Mouse (Mus musculus): ENCODE results near the gene Gltpd2.
"Not testable (repeated sequence)": the region's sequence is repeated elsewhere in the genome, so short reads cannot be mapped to it uniquely, and the experiment has no call there.

DNA sequence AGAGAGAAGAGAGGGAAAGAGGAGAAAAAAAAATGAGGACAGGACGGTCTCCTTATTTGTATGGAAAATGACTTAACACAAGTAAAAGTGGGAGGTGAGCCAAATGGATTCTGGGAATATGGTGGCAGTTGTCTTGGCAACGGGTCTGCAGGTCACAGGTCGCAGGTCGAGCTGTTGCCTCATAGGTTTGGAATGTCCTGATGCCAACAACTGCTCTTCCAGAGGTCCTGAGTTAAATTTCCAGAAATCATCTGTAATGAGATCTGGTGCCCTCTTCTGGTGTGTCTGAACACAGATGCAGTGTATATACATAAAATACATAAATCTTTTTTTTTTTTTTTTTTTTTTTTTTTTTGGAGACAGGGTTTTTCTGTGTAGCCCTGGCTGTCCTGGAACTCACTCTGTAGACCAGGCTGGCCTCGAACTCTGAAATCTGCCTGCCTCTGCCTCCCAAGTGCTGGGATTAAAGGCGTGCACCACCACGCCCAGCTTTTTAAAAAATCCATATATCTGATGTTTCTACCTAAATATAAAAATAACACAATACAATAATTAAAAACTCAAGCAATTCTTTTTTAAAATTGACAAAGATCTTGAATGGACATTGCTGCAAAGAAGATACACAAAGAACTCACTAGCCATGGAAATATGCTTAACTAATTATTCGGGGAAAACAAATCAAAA is 4.5 kb downstream of the Gltpd2 start:
- peak; percentile 19 for TF ChIP-seq CTCF (IDR thresholded peaks at IDR 0.05; ENCODE audit: low read depth)
- TF ChIP-seq EP300 (IDR thresholded peaks at IDR 0.05; ENCODE audit: low read depth), result not testable (repeated sequence)

All from liver, postnatal 0 days (tissue).